7 mouse cellular contexts compared by ENCODE assay signal in genomic region chr12:33147497-33148267, GRCm38 (mm10). TPM values are rescaled to one million over a fixed set of nuclear protein-coding genes. Genes with fewer than 3 reads are reported as not detected.
A peak's percentile ranks its signal among the peaks of the same experiment; 100 is the strongest.
DNase-seq lines count a peak whose midpoint lies in the region; ATAC-seq and TF ChIP-seq lines count a peak whose summit lies in the region.

TSS of gene Atxn7l1 (plus strand) at chr12:33147693.

- whole genome bisulfite sequencing in embryonic facial prominence, embryonic 10.5 days = under 1% methylated on average over 54 of the region's 54 CpGs
- WGBS in intestine, postnatal 0 days = under 1% methylated on average over 49 of the region's 54 CpGs
- WGBS in midbrain, embryonic 12.5 days = under 1% methylated on average over 48 of the region's 54 CpGs
- WGBS in small intestine, adult 2 months = under 1% methylated on average over 54 of the region's 54 CpGs

- peak within 1 kb of the TSS; percentile 83 for H3K9ac ChIP-seq in intestine, postnatal 0 days (ENCODE audit: low read depth, low read length)
- peak within 1 kb of the TSS; percentile 88 for H3K9ac ChIP-seq in midbrain, embryonic 12.5 days (replicated peaks)

- H3K4me1 ChIP-seq in embryonic facial prominence, embryonic 10.5 days = peaks cover 23% of the 10 kb centered on the region
- peaks cover 2% of the 10 kb centered on the region; the same call in 1 of the 2 replicates for H3K4me1 ChIP-seq in intestine, postnatal 0 days (replicated peaks; ENCODE audit: control insufficient read depth, insufficient read depth, low read length)
- peaks cover 16% of the 10 kb centered on the region for H3K4me1 ChIP-seq in midbrain, embryonic 12.5 days
- H3K4me1 ChIP-seq in small intestine, adult 2 months (ENCODE audit: control insufficient read depth, insufficient read depth, insufficient read length, low read length) = peaks cover 6% of the 10 kb centered on the region

- no peaks in the 10 kb centered on the region for H3K9me3 ChIP-seq in embryonic facial prominence, embryonic 10.5 days
- no peaks in the 10 kb centered on the region for H3K9me3 ChIP-seq in intestine, postnatal 0 days (ENCODE audit: control insufficient read depth)
- no peaks in the 10 kb centered on the region for H3K9me3 ChIP-seq in midbrain, embryonic 12.5 days

- ATAC-seq in intestine, postnatal 0 days = peak; percentile 97
- peak; percentile 93 for ATAC-seq in midbrain, embryonic 12.5 days (ENCODE audit: low FRiP score, low read depth)

- H3K4me2 ChIP-seq in intestine, postnatal 0 days (replicated peaks; ENCODE audit: low read depth) = peak within 1 kb of the TSS; percentile 92
- H3K4me2 ChIP-seq in midbrain, embryonic 12.5 days (replicated peaks) = peak within 1 kb of the TSS; percentile 89

- 0 out of 2 replicates have a peak, but pooled peaks cover 6% of the 10 kb centered on the region for H3K36me3 ChIP-seq in embryonic facial prominence, embryonic 10.5 days (replicated peaks)
- H3K36me3 ChIP-seq in intestine, postnatal 0 days (ENCODE audit: control insufficient read depth, insufficient read depth) = no peaks in the 10 kb centered on the region
- H3K36me3 ChIP-seq in midbrain, embryonic 12.5 days = no peaks in the 10 kb centered on the region
- H3K36me3 ChIP-seq in small intestine, adult 2 months (ENCODE audit: control insufficient read depth, insufficient read depth, low read length) = no peaks in the 10 kb centered on the region

- H3K4me3 ChIP-seq in embryonic facial prominence, embryonic 10.5 days = peak within 1 kb of the TSS; percentile 75
- peak within 1 kb of the TSS; percentile 69 for H3K4me3 ChIP-seq in intestine, postnatal 0 days (ENCODE audit: low read depth, low read length)
- peak within 1 kb of the TSS; percentile 75 for H3K4me3 ChIP-seq in midbrain, embryonic 12.5 days
- H3K4me3 ChIP-seq in small intestine, adult 2 months (ENCODE audit: low read depth, low read length) = peak within 1 kb of the TSS; percentile 97

- DNase-seq in adrenal gland, postnatal 10 days = peak; percentile 96
- peak; percentile 95 for DNase-seq in embryonic facial prominence, embryonic 10.5 days (ENCODE audit: low spot score)
- peak; percentile 61 for DNase-seq in gonadal fat pad, adult 2 months (ENCODE audit: low read depth)
- DNase-seq in left cerebral cortex, postnatal 4 days = peak; percentile 94

- intact Hi-C loops in left cerebral cortex, postnatal 4 days (cut with DNase I) = loop anchor here (5.0 to 10.0 kb wide), 2 partner anchors 113 to 190 kb away; no protein-coding TSS in a partner anchor

- H3K27me3 ChIP-seq in embryonic facial prominence, embryonic 10.5 days (replicated peaks; ENCODE audit: low read depth, poor library complexity, severe bottlenecking) = peaks cover 28% of the 10 kb centered on the region
- H3K27me3 ChIP-seq in intestine, postnatal 0 days (replicated peaks; ENCODE audit: control insufficient read depth, insufficient read depth, low read length) = peaks cover 8% of the 10 kb centered on the region; the same call in 1 of the 2 replicates
- H3K27me3 ChIP-seq in midbrain, embryonic 12.5 days = peaks cover 21% of the 10 kb centered on the region
- peaks cover 7% of the 10 kb centered on the region; the same call in 1 of the 2 replicates for H3K27me3 ChIP-seq in small intestine, adult 2 months (ENCODE audit: control insufficient read depth, insufficient read depth, low read length)

- peak; percentile 75; the same call in 1 of the 2 replicates for TF ChIP-seq POLR2A in small intestine, adult 2 months (IDR thresholded peaks at IDR 0.05; ENCODE audit: low read depth, low read length)

- peak; percentile 97 for TF ChIP-seq CTCF in intestine, postnatal 0 days (IDR thresholded peaks at IDR 0.05; ENCODE audit: low read depth)
- peak; percentile 80 for TF ChIP-seq CTCF in small intestine, adult 2 months (IDR thresholded peaks at IDR 0.05; ENCODE audit: extremely low read depth, insufficient read length, insufficient replicate concordance, low read depth, low read length)

- H3K27ac ChIP-seq in embryonic facial prominence, embryonic 10.5 days (replicated peaks) = peak within 1 kb of the TSS; percentile 88
- peak within 1 kb of the TSS; percentile 73 for H3K27ac ChIP-seq in intestine, postnatal 0 days (ENCODE audit: low read depth, low read length)
- H3K27ac ChIP-seq in midbrain, embryonic 12.5 days (replicated peaks) = peak within 1 kb of the TSS; percentile 76
- H3K27ac ChIP-seq in small intestine, adult 2 months (ENCODE audit: insufficient read depth, low read depth, low read length) = peak within 1 kb of the TSS; percentile 81

RNA-seq across cellular contexts. Expression of gene Atxn7l1, which starts in this region (rescaled TPM):
- total RNA-seq in adrenal gland, postnatal 10 days (2021) = 10 to 100 TPM; 20.1 to 32.3 TPM
- polyA plus RNA-seq in embryonic facial prominence, embryonic 10.5 days (2016; fragmentation: Nextera tagmentation; extraction: Ambion mirVana) = 13.6 and 14.6 TPM in 2 replicates
- polyA plus RNA-seq in gonadal fat pad, adult 2 months (2012; rRNA removed) = 21.9 and 25.1 TPM in 2 replicates
- polyA plus RNA-seq in intestine, postnatal 0 days (2015; fragmentation: Nextera tagmentation; extraction: Ambion mirVana) = 8.2 and 9.0 TPM in 2 replicates
- total RNA-seq in left cerebral cortex, postnatal 4 days (2021) = 10 to 100 TPM; 61.4 to 62.9 TPM
- 10.9 and 11.3 TPM in 2 replicates for polyA plus RNA-seq in midbrain, embryonic 12.5 days (2016; fragmentation: Nextera tagmentation; extraction: Ambion mirVana)
- 8.4 and 19.2 TPM in 2 replicates for polyA plus RNA-seq in small intestine, adult 2 months (2012; rRNA removed)

Comparison
In these comparisons a context has a peak if more than half of its experiments do, and no peak if none do; other contexts are left out.
1. Peak in every context shown above with its lines: DNase-seq, ATAC-seq, H3K4me3 ChIP-seq and H3K27ac ChIP-seq.